17 mouse cellular contexts compared by ENCODE assay signal in genomic region chr2:116998822-116999221, GRCm38 (mm10).
DNase-seq lines count a peak whose midpoint lies in the region; ATAC-seq and TF ChIP-seq lines count a peak whose summit lies in the region.
"Had no signal": no experiment of that assay in that cellular context is flagged by ENCODE, and none has a peak within 500 bp of the region (broad histone marks: within the 10 kb centered on the region; RNA-seq: fewer than 3 reads in every experiment).

No protein-coding gene starts in this region.

- H3K79me2 ChIP-seq in heart, adult 2 months (replicated peaks; ENCODE audit: control insufficient read depth, insufficient read depth, low read length), result no peaks in the 10 kb centered on the region

- H3K4me2 ChIP-seq in heart, embryonic 11.5 days, result no peak overlapping the region
- no peak overlapping the region; the same call in 1 of the 2 replicates for H3K4me2 ChIP-seq in liver, embryonic 15.5 days
- H3K4me2 ChIP-seq: hindbrain, embryonic 15.5 days; limb, embryonic 13.5 days; neural tube, embryonic 13.5 days had no signal

- no peaks in the 10 kb centered on the region for H3K9me3 ChIP-seq in heart, embryonic 11.5 days (replicated peaks; ENCODE audit: control insufficient read depth, low read length)
- H3K9me3 ChIP-seq in liver, embryonic 15.5 days (replicated peaks), result no peaks in the 10 kb centered on the region
- H3K9me3 ChIP-seq: hindbrain, embryonic 15.5 days; limb, embryonic 13.5 days; neural tube, embryonic 13.5 days had no signal

- TF ChIP-seq CTCF in heart, adult 2 months (IDR thresholded peaks at IDR 0.05), result no peak

- peak; percentile 57; the same call in 1 of the 2 replicates for ATAC-seq in heart, embryonic 11.5 days (replicated peaks; ENCODE audit: insufficient number of reproducible peaks, low FRiP score, low TSS enrichment)
- peak; percentile 84 for ATAC-seq in liver, embryonic 15.5 days (ENCODE audit: insufficient read depth)
- ATAC-seq: forebrain, embryonic 16.5 days had no signal

- intact Hi-C loops in heart, adult 2 months (cut with DNase I), result no loop called here

- no peak for DNase-seq in heart, adult 2 months
- DNase-seq in c-Kit-positive CD71-positive TER-119-negative erythroid progenitor cells, embryonic 14.5 days (ENCODE audit: low read depth), result peak; percentile 58
- DNase-seq in testis, postnatal 10 days (ENCODE audit: low spot score), result no peak
- no peak for DNase-seq in layer of hippocampus, adult 9-11 months
- no peak for DNase-seq in urinary bladder, postnatal 36 days (ENCODE audit: low spot score in 2 of 2)
- DNase-seq: cerebellum, adult 2 months; gastrocnemius, postnatal 10 days; kidney, adult 8-10 months; retina, postnatal 1 day; spleen, adult 18-20 months had no signal

- no peak overlapping the region for H3K9ac ChIP-seq in heart, embryonic 11.5 days (ENCODE audit: low read depth, low read length)
- H3K9ac ChIP-seq in heart, adult 2 months (ENCODE audit: low read depth, low read length), result no peak overlapping the region
- H3K9ac ChIP-seq in liver, embryonic 15.5 days, result no peak overlapping the region
- H3K9ac ChIP-seq: hindbrain, embryonic 15.5 days; limb, embryonic 13.5 days; neural tube, embryonic 13.5 days had no signal

- TF ChIP-seq POLR2A in heart, adult 2 months (IDR thresholded peaks at IDR 0.05; ENCODE audit: insufficient read depth, low read depth, low read length), result no peak

- no peak for TF ChIP-seq EP300 in heart, adult 2 months (IDR thresholded peaks at IDR 0.05; ENCODE audit: insufficient read depth, low read depth, low read length)

- no peaks in the 10 kb centered on the region; the same call in 1 of the 2 replicates for H3K4me1 ChIP-seq in heart, embryonic 11.5 days (ENCODE audit: control insufficient read depth, insufficient read depth, low read length)
- peaks cover 2% of the 10 kb centered on the region; the same call in 1 of the 2 replicates for H3K4me1 ChIP-seq in heart, adult 2 months (ENCODE audit: control insufficient read depth, insufficient read depth, low read length)
- peaks cover 13% of the 10 kb centered on the region for H3K4me1 ChIP-seq in liver, embryonic 15.5 days (replicated peaks)
- H3K4me1 ChIP-seq: hindbrain, embryonic 15.5 days; limb, embryonic 13.5 days; neural tube, embryonic 13.5 days had no signal

- WGBS in heart, embryonic 11.5 days (ENCODE audit: insufficient replicate concordance), result 4% methylated on average over 1 of the region's 1 CpGs
- 41% methylated on average over 1 of the region's 1 CpGs for WGBS in heart, adult 2 months
- 4% methylated on average over 1 of the region's 1 CpGs for WGBS in liver, embryonic 15.5 days (ENCODE audit: insufficient replicate concordance)

- H3K27me3 ChIP-seq in heart, embryonic 11.5 days (ENCODE audit: control insufficient read depth, insufficient read depth, low read length), result no peaks in the 10 kb centered on the region
- H3K27me3 ChIP-seq in heart, adult 2 months (ENCODE audit: control insufficient read depth, insufficient read depth, low read length), result no peaks in the 10 kb centered on the region
- no peaks in the 10 kb centered on the region for H3K27me3 ChIP-seq in liver, embryonic 15.5 days
- H3K27me3 ChIP-seq: hindbrain, embryonic 15.5 days; limb, embryonic 13.5 days; neural tube, embryonic 13.5 days had no signal

- no peaks in the 10 kb centered on the region for H3K36me3 ChIP-seq in heart, embryonic 11.5 days (ENCODE audit: control insufficient read depth, insufficient read depth, low read length)
- H3K36me3 ChIP-seq in heart, adult 2 months (ENCODE audit: control insufficient read depth, insufficient read depth, low read length), result no peaks in the 10 kb centered on the region
- no peaks in the 10 kb centered on the region for H3K36me3 ChIP-seq in liver, embryonic 15.5 days (replicated peaks)
- H3K36me3 ChIP-seq: hindbrain, embryonic 15.5 days; limb, embryonic 13.5 days; neural tube, embryonic 13.5 days had no signal

- no peak overlapping the region for H3K27ac ChIP-seq in heart, embryonic 11.5 days (ENCODE audit: low read depth, low read length)
- H3K27ac ChIP-seq in heart, adult 2 months, result no peak overlapping the region
- H3K27ac ChIP-seq in liver, embryonic 15.5 days (replicated peaks), result no peak overlapping the region
- H3K27ac ChIP-seq: hindbrain, embryonic 15.5 days; limb, embryonic 13.5 days; neural tube, embryonic 13.5 days had no signal

- H3K4me3 ChIP-seq in heart, embryonic 11.5 days (ENCODE audit: low read depth, low read length), result no peak overlapping the region
- no peak overlapping the region for H3K4me3 ChIP-seq in heart, adult 2 months
- H3K4me3 ChIP-seq in liver, embryonic 15.5 days (replicated peaks), result no peak overlapping the region
- H3K4me3 ChIP-seq: erythroblast, embryonic 14.5 days; hindbrain, embryonic 15.5 days; limb, embryonic 13.5 days; neural tube, embryonic 13.5 days had no signal
